Mouse (Mus musculus): Measurements from ENCODE around the gene Coq10a.
"Not testable (repeated sequence)": the region's sequence is repeated elsewhere in the genome, so short reads cannot be mapped to it uniquely, and the experiment has no call there.

The Coq10a gene

GRCm38 (mm10) chr10:128340257-128340656, 28.5 kb downstream of the Coq10a start:
- DNase-seq, result no peak

- DNase-seq, result no peak
Measured at GRCm38 (mm10) chr10:128338948-128339347, 29.8 kb downstream of the Coq10a start.

- no peak for DNase-seq
Measured at GRCm38 (mm10) chr10:128338415-128338814, 30.4 kb downstream of the Coq10a start.

GRCm38 (mm10) chr10:128337306-128338181, 31.3 kb downstream of the Coq10a start, which contains the start of gene Cs:
Gene Cs (plus strand): TSS chr10:128337734.
- DNase-seq, result peak; percentile 95 to 96

- DNase-seq, result no peak
Measured at GRCm38 (mm10) chr10:128336597-128336996, 32.2 kb downstream of the Coq10a start.

- DNase-seq, result no peak
Measured at GRCm38 (mm10) chr10:128336195-128336594, 32.6 kb downstream of the Coq10a start.

GRCm38 (mm10) chr10:128335582-128335981, 33.2 kb downstream of the Coq10a start:
- DNase-seq, result peak; percentile 83 to 84

- DNase-seq, result not testable (repeated sequence)
Measured at GRCm38 (mm10) chr10:128332358-128333249, 36.2 kb downstream of the Coq10a start.

GRCm38 (mm10) chr10:128327610-128328009, 41.2 kb downstream of the Coq10a start:
- DNase-seq, result no peak

GRCm38 (mm10) chr10:128326825-128327224, 42.0 kb downstream of the Coq10a start:
- no peak for DNase-seq

- no peak for DNase-seq
Measured at GRCm38 (mm10) chr10:128323516-128323915, 45.3 kb downstream of the Coq10a start.

- peak; percentile 69 to 79 for DNase-seq
Measured at GRCm38 (mm10) chr10:128322141-128323108, 46.4 kb downstream of the Coq10a start, which contains the start of gene Cnpy2. Gene Cnpy2 (plus strand): TSS chr10:128322459.

GRCm38 (mm10) chr10:128321641-128322040, 47.2 kb downstream of the Coq10a start:
- no peak for DNase-seq

GRCm38 (mm10) chr10:128315578-128315977, 53.2 kb downstream of the Coq10a start:
- no peak for DNase-seq
